Mouse (Mus musculus): ENCODE results near the gene Plekhm2. TPM values are rescaled to one million over a fixed set of nuclear protein-coding genes. Genes with fewer than 3 reads are reported as not detected.

Gene Plekhm2
- polyA plus RNA-seq, 1 experiment from 2014 or later = 5.7 TPM

- ATAC-seq (ENCODE audit: low read depth) = peak; percentile 87
- Histone ChIP-seq H3K36me3 (ENCODE audit: control insufficient read depth, insufficient read depth, low read length) (peaks cover 10% of the 10 kb centered on the region; the same call in 1 of the 2 replicates), H3K4me3 (ENCODE audit: low read length) (no peak overlapping the region), H3K27ac (ENCODE audit: low read length) (peak overlapping the region; percentile 90), H3K9ac (ENCODE audit: low read length) (0 out of 2 replicates have a peak overlapping the region, but pooled peaks have one; percentile 10), H3K4me1 (replicated peaks; ENCODE audit: control insufficient read depth, insufficient read depth, low read length) (peaks cover 21% of the 10 kb centered on the region; the same call in 1 of the 2 replicates), H3K9me3 (ENCODE audit: control insufficient read depth, low read length) (no peaks in the 10 kb centered on the region), H3K27me3 (ENCODE audit: control insufficient read depth, insufficient read depth, low read depth, low read length) (no peaks in the 10 kb centered on the region), H3K4me2 (ENCODE audit: low read depth, low read length) (peak overlapping the region; percentile 37)
- 21% methylated on average over 7 of the region's 7 CpGs for WGBS
Measured at GRCm38 (mm10) chr4:141643118-141643855, 21.4 kb downstream of the Plekhm2 start.

GRCm38 (mm10) chr4:141641961-141642811, 22.5 kb downstream of the Plekhm2 start:
- H3K4me2 ChIP-seq (ENCODE audit: low read depth, low read length) = no peak overlapping the region
- H3K27me3 ChIP-seq (ENCODE audit: control insufficient read depth, insufficient read depth, low read depth, low read length) = no peaks in the 10 kb centered on the region
- ATAC-seq (ENCODE audit: low read depth) = no peak
- no peaks in the 10 kb centered on the region for H3K9me3 ChIP-seq (ENCODE audit: control insufficient read depth, low read length)
- peak overlapping the region; percentile 57 for H3K27ac ChIP-seq (ENCODE audit: low read length)
- H3K4me3 ChIP-seq (ENCODE audit: low read length) = no peak overlapping the region
- H3K9ac ChIP-seq (ENCODE audit: low read length) = no peak overlapping the region
- peaks cover 21% of the 10 kb centered on the region; the same call in 1 of the 2 replicates for H3K4me1 ChIP-seq (replicated peaks; ENCODE audit: control insufficient read depth, insufficient read depth, low read length)
- WGBS = 80% methylated on average over 25 of the region's 25 CpGs
- peaks cover 14% of the 10 kb centered on the region; the same call in 1 of the 2 replicates for H3K36me3 ChIP-seq (ENCODE audit: control insufficient read depth, insufficient read depth, low read length)

GRCm38 (mm10) chr4:141641353-141641771, 23.3 kb downstream of the Plekhm2 start:
- peaks cover 19% of the 10 kb centered on the region for H3K36me3 ChIP-seq (ENCODE audit: control insufficient read depth, insufficient read depth, low read length)

GRCm38 (mm10) chr4:141639474-141639873, 25.2 kb downstream of the Plekhm2 start:
- Histone ChIP-seq H3K36me3 (ENCODE audit: control insufficient read depth, insufficient read depth, low read length) (peaks cover 23% of the 10 kb centered on the region), H3K9me3 (ENCODE audit: control insufficient read depth, low read length) (no peaks in the 10 kb centered on the region), H3K4me3 (ENCODE audit: low read length) (no peak overlapping the region), H3K4me1 (replicated peaks; ENCODE audit: control insufficient read depth, insufficient read depth, low read length) (peaks cover 21% of the 10 kb centered on the region; the same call in 1 of the 2 replicates), H3K27me3 (ENCODE audit: control insufficient read depth, insufficient read depth, low read depth, low read length) (no peaks in the 10 kb centered on the region), H3K4me2 (ENCODE audit: low read depth, low read length) (no peak overlapping the region), H3K27ac (ENCODE audit: low read length) (no peak overlapping the region), H3K9ac (ENCODE audit: low read length) (no peak overlapping the region)
- WGBS = 69% methylated on average over 11 of the region's 11 CpGs
- no peak for ATAC-seq (ENCODE audit: low read depth)

More at GRCm38 (mm10) chr4:141641353-141641771, 23.3 kb downstream of the Plekhm2 start:
- no peak overlapping the region for H3K4me3 ChIP-seq (ENCODE audit: low read length)
- H3K9me3 ChIP-seq (ENCODE audit: control insufficient read depth, low read length) = no peaks in the 10 kb centered on the region
- H3K9ac ChIP-seq (ENCODE audit: low read length) = no peak overlapping the region
- peaks cover 21% of the 10 kb centered on the region; the same call in 1 of the 2 replicates for H3K4me1 ChIP-seq (replicated peaks; ENCODE audit: control insufficient read depth, insufficient read depth, low read length)
- no peak overlapping the region for H3K4me2 ChIP-seq (ENCODE audit: low read depth, low read length)
- WGBS = 80% methylated on average over 7 of the region's 7 CpGs
- peak; percentile 10; the same call in 1 of the 2 replicates for ATAC-seq (ENCODE audit: low read depth)
- H3K27ac ChIP-seq (ENCODE audit: low read length) = no peak overlapping the region
- H3K27me3 ChIP-seq (ENCODE audit: control insufficient read depth, insufficient read depth, low read depth, low read length) = no peaks in the 10 kb centered on the region

- ATAC-seq (ENCODE audit: low read depth) = no peak
- H3K9ac ChIP-seq (ENCODE audit: low read length) = no peak overlapping the region
- peaks cover 41% of the 10 kb centered on the region for H3K36me3 ChIP-seq (ENCODE audit: control insufficient read depth, insufficient read depth, low read length)
- no peak overlapping the region for H3K27ac ChIP-seq (ENCODE audit: low read length)
- H3K4me3 ChIP-seq (ENCODE audit: low read length) = no peak overlapping the region
- no peaks in the 10 kb centered on the region for H3K4me1 ChIP-seq (replicated peaks; ENCODE audit: control insufficient read depth, insufficient read depth, low read length)
- H3K4me2 ChIP-seq (ENCODE audit: low read depth, low read length) = no peak overlapping the region
- no peaks in the 10 kb centered on the region for H3K9me3 ChIP-seq (ENCODE audit: control insufficient read depth, low read length)
- WGBS = 97% methylated on average over 5 of the region's 5 CpGs
- no peaks in the 10 kb centered on the region for H3K27me3 ChIP-seq (ENCODE audit: control insufficient read depth, insufficient read depth, low read depth, low read length)
Measured at GRCm38 (mm10) chr4:141636693-141637092, 28.0 kb downstream of the Plekhm2 start.

GRCm38 (mm10) chr4:141635991-141636390, 28.7 kb downstream of the Plekhm2 start:
- ATAC-seq (ENCODE audit: low read depth) = no peak
- H3K27me3 ChIP-seq (ENCODE audit: control insufficient read depth, insufficient read depth, low read depth, low read length) = no peaks in the 10 kb centered on the region
- no peak overlapping the region for H3K27ac ChIP-seq (ENCODE audit: low read length)
- no peak overlapping the region for H3K4me2 ChIP-seq (ENCODE audit: low read depth, low read length)
- no peak overlapping the region for H3K4me3 ChIP-seq (ENCODE audit: low read length)
- H3K9me3 ChIP-seq (ENCODE audit: control insufficient read depth, low read length) = no peaks in the 10 kb centered on the region
- H3K4me1 ChIP-seq (replicated peaks; ENCODE audit: control insufficient read depth, insufficient read depth, low read length) = no peaks in the 10 kb centered on the region
- H3K9ac ChIP-seq (ENCODE audit: low read length) = no peak overlapping the region
- H3K36me3 ChIP-seq (ENCODE audit: control insufficient read depth, insufficient read depth, low read length) = peaks cover 44% of the 10 kb centered on the region
- WGBS = 83% methylated on average over 9 of the region's 9 CpGs

GRCm38 (mm10) chr4:141632111-141632873, 32.4 kb downstream of the Plekhm2 start:
- no peak overlapping the region for H3K9ac ChIP-seq (ENCODE audit: low read length)
- H3K4me3 ChIP-seq (ENCODE audit: low read length) = no peak overlapping the region
- ATAC-seq (ENCODE audit: low read depth) = no peak
- H3K36me3 ChIP-seq (ENCODE audit: control insufficient read depth, insufficient read depth, low read length) = peaks cover 61% of the 10 kb centered on the region
- no peak overlapping the region for H3K4me2 ChIP-seq (ENCODE audit: low read depth, low read length)
- 82% methylated on average over 21 of the region's 21 CpGs for WGBS
- no peaks in the 10 kb centered on the region for H3K27me3 ChIP-seq (ENCODE audit: control insufficient read depth, insufficient read depth, low read depth, low read length)
- H3K4me1 ChIP-seq (replicated peaks; ENCODE audit: control insufficient read depth, insufficient read depth, low read length) = no peaks in the 10 kb centered on the region
- H3K9me3 ChIP-seq (ENCODE audit: control insufficient read depth, low read length) = no peaks in the 10 kb centered on the region
- no peak overlapping the region for H3K27ac ChIP-seq (ENCODE audit: low read length)

- H3K9me3 ChIP-seq (ENCODE audit: control insufficient read depth, low read length) = no peaks in the 10 kb centered on the region
- WGBS = 91% methylated on average over 20 of the region's 20 CpGs
- H3K27me3 ChIP-seq (ENCODE audit: control insufficient read depth, insufficient read depth, low read depth, low read length) = no peaks in the 10 kb centered on the region
- no peak overlapping the region for H3K27ac ChIP-seq (ENCODE audit: low read length)
- peaks cover 55% of the 10 kb centered on the region for H3K36me3 ChIP-seq (ENCODE audit: control insufficient read depth, insufficient read depth, low read length)
- no peaks in the 10 kb centered on the region for H3K4me1 ChIP-seq (replicated peaks; ENCODE audit: control insufficient read depth, insufficient read depth, low read length)
- H3K9ac ChIP-seq (ENCODE audit: low read length) = no peak overlapping the region
- H3K4me2 ChIP-seq (ENCODE audit: low read depth, low read length) = no peak overlapping the region
- H3K4me3 ChIP-seq (ENCODE audit: low read length) = no peak overlapping the region
- ATAC-seq (ENCODE audit: low read depth) = no peak
Measured at GRCm38 (mm10) chr4:141631250-141631649, 33.4 kb downstream of the Plekhm2 start.

Data from lung, embryonic 16.5 days (tissue).